Mouse (Mus musculus) lung, embryonic 16.5 days (tissue): ENCODE data around the gene Olfr12. TPM values are rescaled to one million over a fixed set of nuclear protein-coding genes. Genes with fewer than 3 reads are reported as not detected.

Experiments used
- ATAC-seq: fragments of 200-750 bp; cut with Nextera tagmentation; 2 replicates; pipeline ENCODE4 v1.8.0; 2017; ENCODE audit warnings: low read depth, mild to moderate bottlenecking, moderate library complexity
- H3K27ac ChIP-seq: fragments of 300-500 bp; sonication (generic); 2 replicates; pipeline ENCODE4 v1.5.1; 2014; ENCODE audit warnings: mild to moderate bottlenecking, control low read depth, low read length
- H3K27me3 ChIP-seq: fragments of 300-500 bp; sonication (generic); 2 replicates; pipeline ENCODE4 v1.6.1; 2014; ENCODE audit warnings: low read depth, low read length, mixed read lengths; ENCODE audit not compliant: control insufficient read depth, insufficient read depth
- H3K36me3 ChIP-seq: fragments of 300-500 bp; sonication (generic); 2 replicates; pipeline ENCODE4 v1.6.1; 2014; ENCODE audit warnings: low read length; ENCODE audit not compliant: control insufficient read depth, insufficient read depth
- H3K4me1 ChIP-seq: fragments of 300-500 bp; sonication (generic); replicated peaks from 2 replicates; pipeline ENCODE4 v1.6.1; 2014; ENCODE audit warnings: low read length, mixed read lengths; ENCODE audit not compliant: control insufficient read depth, insufficient read depth
- H3K4me2 ChIP-seq: fragments of 300-500 bp; sonication (generic); 2 replicates; pipeline ENCODE4 v1.6.1; 2014; ENCODE audit warnings: low read depth, low read length, control low read depth
- H3K4me3 ChIP-seq: fragments of 300-500 bp; sonication (generic); 2 replicates; pipeline ENCODE4 v1.5.1; 2014; ENCODE audit warnings: mild to moderate bottlenecking, low read length, control low read depth
- H3K9ac ChIP-seq: fragments of 300-500 bp; sonication (generic); 2 replicates; pipeline ENCODE4 v1.6.1; 2014; ENCODE audit warnings: low read length, control low read depth
- H3K9me3 ChIP-seq: fragments of 300-500 bp; sonication (generic); 2 replicates; pipeline ENCODE4 v1.6.1; 2016; ENCODE audit warnings: low read length; ENCODE audit not compliant: control insufficient read depth
- WGBS: fragments of 180-500 bp; shearing (Covaris S2); extraction: QIAGEN DNeasy Blood & Tissue Kit; methylation state at CpG from one replicate; pipeline ENCODE4 v1.1.7; 2014; 5-methylcytosine and 5-hydroxymethylcytosine counted together
- polyA plus RNA-seq: library from polyadenylated mRNA; unstranded; fragments of >200 nt; fragmentation: Nextera tagmentation; extraction: Ambion mirVana; gene quantifications from 2 replicates; pipeline ENCODE4 v1.2.1, GENCODE M21; 2015

Olfr12 gene
- polyA plus RNA-seq, 1 experiment from 2014 or later = not detected

- no peak overlapping the region for H3K4me3 ChIP-seq
- no peaks in the 10 kb centered on the region for H3K27me3 ChIP-seq
- no peaks in the 10 kb centered on the region for H3K4me1 ChIP-seq
- WGBS = 51% methylated on average over 6 of the region's 6 CpGs
- no peaks in the 10 kb centered on the region for H3K9me3 ChIP-seq
- no peak overlapping the region for H3K27ac ChIP-seq
- H3K36me3 ChIP-seq = no peaks in the 10 kb centered on the region
- ATAC-seq = no peak
- no peak overlapping the region for H3K4me2 ChIP-seq
- no peak overlapping the region for H3K9ac ChIP-seq
Measured at GRCm38 (mm10) chr1:92667106-92667505, 49.5 kb downstream of the Olfr12 start.

- H3K9ac ChIP-seq = no peak overlapping the region
- H3K36me3 ChIP-seq = no peaks in the 10 kb centered on the region
- H3K9me3 ChIP-seq = no peaks in the 10 kb centered on the region
- no peak for ATAC-seq
- no peak overlapping the region for H3K27ac ChIP-seq
- 84% methylated on average over 3 of the region's 3 CpGs for WGBS
- no peak overlapping the region for H3K4me2 ChIP-seq
- H3K4me3 ChIP-seq = no peak overlapping the region
- no peaks in the 10 kb centered on the region for H3K4me1 ChIP-seq
- H3K27me3 ChIP-seq = no peaks in the 10 kb centered on the region
Measured at GRCm38 (mm10) chr1:92669430-92669829, 51.8 kb downstream of the Olfr12 start.

- Histone ChIP-seq H3K27me3 (no peaks in the 10 kb centered on the region), H3K27ac (no peak overlapping the region), H3K4me2 (no peak overlapping the region), H3K4me1 (no peaks in the 10 kb centered on the region), H3K36me3 (no peaks in the 10 kb centered on the region), H3K4me3 (no peak overlapping the region), H3K9ac (no peak overlapping the region), H3K9me3 (no peaks in the 10 kb centered on the region)
- ATAC-seq = no peak
- 74% methylated on average over 4 of the region's 4 CpGs for WGBS
Measured at GRCm38 (mm10) chr1:92671326-92671725, 53.7 kb downstream of the Olfr12 start.

Other genes starting within 250 kb of the Olfr12 start
- 244 and 267 TPM in 2 replicates for gene Ndufa10, start 143.9 kb upstream of the Olfr12 start, polyA plus RNA-seq
- gene Olfr1416, start 132.7 kb upstream of the Olfr12 start, polyA plus RNA-seq = not detected in 2 replicates
- not detected in 2 replicates for gene Olfr1415, start 121.7 kb upstream of the Olfr12 start, polyA plus RNA-seq
- gene Olfr1414, start 99.1 kb upstream of the Olfr12 start, polyA plus RNA-seq = not detected in 2 replicates
- not detected in 2 replicates for gene Olfr1413, start 46.5 kb upstream of the Olfr12 start, polyA plus RNA-seq
- not detected in 2 replicates for gene Olfr1412, start 32.0 kb upstream of the Olfr12 start, polyA plus RNA-seq
- gene Olfr1411, start 23.4 kb upstream of the Olfr12 start, polyA plus RNA-seq = not detected in 2 replicates
- gene Olfr1410, start 12.0 kb upstream of the Olfr12 start, polyA plus RNA-seq = not detected in 2 replicates
- 386 and 399 TPM in 2 replicates for gene Cops9, start 24.2 kb downstream of the Olfr12 start, polyA plus RNA-seq
- gene Otos, start 31.1 kb downstream of the Olfr12 start, polyA plus RNA-seq = 0.23 TPM in 1 of 2 replicates, not detected in the other
- gene Gpc1, start 213.9 kb downstream of the Olfr12 start, polyA plus RNA-seq = 25.2 and 27.7 TPM in 2 replicates